Mouse (Mus musculus): ENCODE data around the gene Zfyve1. TPM values are rescaled to one million over a fixed set of nuclear protein-coding genes. Genes with fewer than 3 reads are reported as not detected.

The Zfyve1 gene
- polyA plus RNA-seq, 1 experiment: 47.6 TPM

DNA sequence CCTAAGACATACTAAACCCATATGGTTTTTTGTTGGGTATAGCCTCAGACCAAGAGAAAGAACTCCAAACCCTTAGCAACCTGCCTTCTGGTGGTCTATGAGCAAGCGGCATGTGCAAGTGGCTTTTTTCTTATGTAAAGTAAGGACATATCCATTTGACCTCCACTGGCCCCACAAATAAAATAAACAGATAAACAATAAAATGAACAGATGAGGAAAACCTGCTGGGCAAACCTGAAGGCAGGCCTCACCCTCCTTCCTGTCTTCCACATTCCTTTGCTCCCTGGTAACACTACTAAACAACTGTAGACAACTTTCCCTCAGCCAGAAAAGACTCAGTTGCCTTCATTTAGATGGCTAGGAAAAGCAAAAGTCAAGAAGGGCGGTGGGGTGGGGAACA is 18.7 kb downstream of the Zfyve1 start:
- WGBS: 94% methylated on average over 2 of the region's 2 CpGs
- Histone ChIP-seq H3K4me1 (ENCODE audit: control insufficient read depth, insufficient read depth, low read length) (no peaks in the 10 kb centered on the region), H3K27me3 (ENCODE audit: control insufficient read depth, insufficient read depth, low read length) (no peaks in the 10 kb centered on the region), H3K4me3 (replicated peaks; ENCODE audit: insufficient read depth, low read depth, low read length) (no peak overlapping the region), H3K27ac (ENCODE audit: insufficient read depth, low read length) (no peak overlapping the region)
- TF ChIP-seq CTCF (IDR thresholded peaks at IDR 0.05; ENCODE audit: borderline replicate concordance, insufficient read depth, low read depth, low read length) (no peak), POLR2A (IDR thresholded peaks at IDR 0.05; ENCODE audit: borderline replicate concordance, insufficient read depth, low read length) (no peak)
- no peak for DNase-seq

DNA sequence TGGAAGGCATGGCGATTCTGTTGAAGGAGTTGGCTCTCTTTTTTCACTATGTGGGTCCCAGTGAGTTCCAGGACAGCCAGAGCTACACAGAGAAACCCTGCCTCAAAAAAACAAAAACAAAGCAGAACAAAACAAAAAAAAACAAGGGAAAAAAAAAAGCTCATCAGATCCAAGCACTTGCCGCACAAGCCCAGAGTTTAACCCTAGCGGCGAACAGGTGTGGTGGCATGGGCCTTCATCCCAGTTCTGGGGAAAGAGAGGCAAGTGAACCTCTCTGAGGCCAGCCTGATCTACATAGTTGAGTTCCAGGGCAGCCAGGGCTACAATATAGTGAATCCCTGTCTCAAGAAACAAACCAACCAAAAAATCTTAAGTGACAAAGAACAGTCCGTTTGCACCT is 19.6 kb downstream of the Zfyve1 start:
- Histone ChIP-seq H3K4me1 (ENCODE audit: control insufficient read depth, insufficient read depth, low read length) (no peaks in the 10 kb centered on the region), H3K4me3 (replicated peaks; ENCODE audit: insufficient read depth, low read depth, low read length) (no peak overlapping the region), H3K27ac (ENCODE audit: insufficient read depth, low read length) (no peak overlapping the region), H3K27me3 (ENCODE audit: control insufficient read depth, insufficient read depth, low read length) (no peaks in the 10 kb centered on the region)
- no peak for DNase-seq
- 87% methylated on average over 5 of the region's 5 CpGs for WGBS
- TF ChIP-seq POLR2A (IDR thresholded peaks at IDR 0.05; ENCODE audit: borderline replicate concordance, insufficient read depth, low read length) (no peak), CTCF (IDR thresholded peaks at IDR 0.05; ENCODE audit: borderline replicate concordance, insufficient read depth, low read depth, low read length) (no peak)

DNA sequence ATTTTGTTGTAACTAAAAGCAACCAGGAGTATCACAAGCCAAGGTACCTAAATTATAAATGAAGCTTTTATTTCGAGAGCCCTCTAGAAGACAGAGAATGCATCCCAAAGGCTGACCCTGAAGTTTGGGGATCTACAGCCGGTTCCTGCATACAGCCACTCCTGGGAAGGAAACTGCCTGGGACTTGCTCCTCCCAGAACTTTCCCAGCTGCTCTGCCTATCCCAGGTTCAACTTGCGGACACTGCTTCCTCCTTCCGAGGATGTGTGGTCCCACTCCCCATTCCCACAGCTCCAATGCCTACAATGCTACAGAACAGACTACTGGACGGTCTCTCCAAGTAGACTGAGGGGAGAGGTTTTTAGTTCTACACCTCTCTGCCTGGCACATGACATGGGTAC is 24.3 kb downstream of the Zfyve1 start:
- Histone ChIP-seq H3K27ac (ENCODE audit: insufficient read depth, low read length) (no peak overlapping the region), H3K27me3 (ENCODE audit: control insufficient read depth, insufficient read depth, low read length) (no peaks in the 10 kb centered on the region), H3K4me3 (replicated peaks; ENCODE audit: insufficient read depth, low read depth, low read length) (no peak overlapping the region), H3K4me1 (ENCODE audit: control insufficient read depth, insufficient read depth, low read length) (no peaks in the 10 kb centered on the region)
- DNase-seq: no peak
- TF ChIP-seq CTCF (IDR thresholded peaks at IDR 0.05; ENCODE audit: borderline replicate concordance, insufficient read depth, low read depth, low read length) (no peak), POLR2A (IDR thresholded peaks at IDR 0.05; ENCODE audit: borderline replicate concordance, insufficient read depth, low read length) (no peak)
- 91% methylated on average over 5 of the region's 5 CpGs for WGBS

DNA sequence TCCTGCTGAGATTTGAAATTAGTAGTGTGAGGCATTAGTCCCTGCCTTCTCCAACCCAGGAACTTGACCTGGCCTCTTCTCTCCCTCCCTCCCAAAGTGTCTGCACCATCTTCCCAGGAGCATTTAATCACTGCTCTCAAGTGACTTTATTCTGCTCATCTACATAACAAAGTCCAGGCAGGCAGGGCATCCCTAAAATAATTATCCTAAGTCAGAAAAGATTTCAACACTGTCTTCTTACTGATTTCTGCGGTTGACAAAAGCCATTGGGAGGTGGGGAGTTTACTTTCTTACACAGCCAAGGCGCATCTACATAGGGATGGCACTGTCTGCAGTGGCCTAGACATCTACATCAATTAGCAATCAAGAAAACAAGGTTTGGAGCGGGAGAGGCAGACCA is 27.2 kb downstream of the Zfyve1 start:
- Histone ChIP-seq H3K27me3 (ENCODE audit: control insufficient read depth, insufficient read depth, low read length) (no peaks in the 10 kb centered on the region), H3K27ac (ENCODE audit: insufficient read depth, low read length) (no peak overlapping the region), H3K4me3 (replicated peaks; ENCODE audit: insufficient read depth, low read depth, low read length) (no peak overlapping the region), H3K4me1 (ENCODE audit: control insufficient read depth, insufficient read depth, low read length) (no peaks in the 10 kb centered on the region)
- no peak for TF ChIP-seq CTCF (IDR thresholded peaks at IDR 0.05; ENCODE audit: borderline replicate concordance, insufficient read depth, low read depth, low read length)
- TF ChIP-seq POLR2A (IDR thresholded peaks at IDR 0.05; ENCODE audit: borderline replicate concordance, insufficient read depth, low read length): no peak
- WGBS: 84% methylated on average over 3 of the region's 3 CpGs
- DNase-seq: no peak

DNA sequence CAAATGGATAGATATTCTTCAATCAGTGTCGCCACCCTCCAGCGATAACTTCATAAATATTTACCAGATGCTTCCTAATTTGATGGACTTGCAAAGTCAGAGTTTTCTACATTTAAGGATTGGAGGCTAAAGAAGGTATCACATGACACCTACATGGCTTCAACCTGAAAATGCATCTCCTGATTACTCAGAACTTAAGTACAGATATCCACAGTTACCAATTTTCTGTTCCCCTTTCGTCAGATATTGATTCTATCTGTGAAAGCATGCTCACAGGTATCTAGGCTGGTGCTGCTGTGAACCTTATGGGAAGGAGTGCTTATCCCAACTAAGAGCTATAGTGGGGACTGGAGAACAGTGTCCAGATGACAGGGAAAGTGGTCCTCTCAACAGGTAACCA is 34.4 kb downstream of the Zfyve1 start:
- no peak for DNase-seq
- H3K27ac ChIP-seq (ENCODE audit: insufficient read depth, low read length): no peak overlapping the region
- WGBS: 95% methylated on average over 3 of the region's 3 CpGs
- TF ChIP-seq CTCF (IDR thresholded peaks at IDR 0.05; ENCODE audit: borderline replicate concordance, insufficient read depth, low read depth, low read length) (no peak), POLR2A (IDR thresholded peaks at IDR 0.05; ENCODE audit: borderline replicate concordance, insufficient read depth, low read length) (no peak)
- no peaks in the 10 kb centered on the region for H3K4me1 ChIP-seq (ENCODE audit: control insufficient read depth, insufficient read depth, low read length)
- no peaks in the 10 kb centered on the region for H3K27me3 ChIP-seq (ENCODE audit: control insufficient read depth, insufficient read depth, low read length)
- H3K4me3 ChIP-seq (replicated peaks; ENCODE audit: insufficient read depth, low read depth, low read length): no peak overlapping the region

DNA sequence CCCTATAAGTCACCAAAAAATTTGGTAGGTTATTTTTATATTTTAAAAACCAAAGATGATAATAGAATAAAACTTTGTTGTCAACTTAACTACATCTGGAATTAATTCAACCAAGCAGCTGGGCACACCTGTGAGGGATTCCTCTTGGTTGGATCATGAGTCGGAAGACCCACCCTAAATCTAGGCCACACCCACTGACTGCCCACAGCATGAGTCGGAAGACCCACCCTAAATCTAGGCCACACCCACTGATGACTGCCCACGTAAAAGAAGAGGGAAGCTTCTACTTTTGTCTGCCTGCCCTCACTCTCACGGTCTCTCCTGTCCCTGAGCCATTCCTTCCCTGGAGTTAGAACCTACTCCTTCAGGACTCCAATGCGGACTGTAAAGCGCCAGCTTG is 36.8 kb downstream of the Zfyve1 start:
- Histone ChIP-seq H3K4me3 (replicated peaks; ENCODE audit: insufficient read depth, low read depth, low read length) (no peak overlapping the region), H3K27ac (ENCODE audit: insufficient read depth, low read length) (no peak overlapping the region), H3K4me1 (ENCODE audit: control insufficient read depth, insufficient read depth, low read length) (no peaks in the 10 kb centered on the region), H3K27me3 (ENCODE audit: control insufficient read depth, insufficient read depth, low read length) (no peaks in the 10 kb centered on the region)
- DNase-seq: no peak
- TF ChIP-seq CTCF (IDR thresholded peaks at IDR 0.05; ENCODE audit: borderline replicate concordance, insufficient read depth, low read depth, low read length) (no peak), POLR2A (IDR thresholded peaks at IDR 0.05; ENCODE audit: borderline replicate concordance, insufficient read depth, low read length) (no peak)
- WGBS: 76% methylated on average over 6 of the region's 6 CpGs

DNA sequence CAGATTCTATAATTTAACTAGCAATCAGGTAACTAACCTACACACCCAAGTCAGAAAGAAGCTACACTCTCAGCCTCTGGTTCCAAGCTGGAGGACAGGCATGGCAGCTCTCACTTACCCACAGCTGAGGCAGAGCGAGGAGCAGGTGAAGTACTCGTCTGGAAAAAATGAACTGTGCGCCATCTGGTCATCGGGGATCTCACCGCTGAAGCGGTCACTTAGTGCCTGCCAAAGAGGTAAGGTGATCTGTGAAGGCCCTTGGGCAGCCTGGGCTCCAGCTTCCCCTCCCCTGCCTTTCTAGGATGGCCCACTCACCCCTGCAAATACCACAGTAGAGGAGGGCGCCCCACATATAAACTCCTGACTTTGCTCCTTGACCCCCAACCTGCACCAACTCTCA is 38.5 kb downstream of the Zfyve1 start:
- Histone ChIP-seq H3K27me3 (ENCODE audit: control insufficient read depth, insufficient read depth, low read length) (no peaks in the 10 kb centered on the region), H3K27ac (ENCODE audit: insufficient read depth, low read length) (no peak overlapping the region), H3K4me1 (ENCODE audit: control insufficient read depth, insufficient read depth, low read length) (no peaks in the 10 kb centered on the region), H3K4me3 (replicated peaks; ENCODE audit: insufficient read depth, low read depth, low read length) (no peak overlapping the region)
- peak; percentile 50 to 71 for DNase-seq
- no peak for TF ChIP-seq CTCF (IDR thresholded peaks at IDR 0.05; ENCODE audit: borderline replicate concordance, insufficient read depth, low read depth, low read length)
- no peak for TF ChIP-seq POLR2A (IDR thresholded peaks at IDR 0.05; ENCODE audit: borderline replicate concordance, insufficient read depth, low read length)
- 35% methylated on average over 7 of the region's 7 CpGs for WGBS

DNA sequence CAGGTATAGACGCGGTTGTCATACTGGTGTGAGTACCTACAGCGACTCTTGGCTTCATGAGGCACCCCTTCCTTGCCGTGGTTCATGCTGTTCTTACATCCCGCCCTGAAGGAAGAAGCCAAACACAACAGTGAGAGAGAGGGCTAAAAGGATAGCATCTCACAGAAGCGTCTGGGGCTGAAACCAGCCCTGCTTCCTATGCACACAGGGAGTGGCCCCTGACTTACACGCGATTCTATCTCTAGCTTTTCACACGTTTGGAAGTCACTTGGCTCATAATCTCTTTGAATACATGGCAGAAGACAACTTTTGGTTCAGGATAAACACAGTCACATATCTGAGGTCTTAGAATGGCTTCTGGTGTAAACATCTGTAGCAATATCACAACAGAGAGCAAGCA is 41.4 kb downstream of the Zfyve1 start:
- H3K4me1 ChIP-seq (ENCODE audit: control insufficient read depth, insufficient read depth, low read length): no peaks in the 10 kb centered on the region
- 72% methylated on average over 9 of the region's 9 CpGs for WGBS
- no peak for TF ChIP-seq CTCF (IDR thresholded peaks at IDR 0.05; ENCODE audit: borderline replicate concordance, insufficient read depth, low read depth, low read length)
- no peak for TF ChIP-seq POLR2A (IDR thresholded peaks at IDR 0.05; ENCODE audit: borderline replicate concordance, insufficient read depth, low read length)
- H3K27ac ChIP-seq (ENCODE audit: insufficient read depth, low read length): no peak overlapping the region
- H3K4me3 ChIP-seq (replicated peaks; ENCODE audit: insufficient read depth, low read depth, low read length): no peak overlapping the region
- DNase-seq: no peak
- H3K27me3 ChIP-seq (ENCODE audit: control insufficient read depth, insufficient read depth, low read length): no peaks in the 10 kb centered on the region
